Mouse (Mus musculus): ENCODE measurements at regions not wholly inside any gene's neighbourhood (a gene's known extent, or its start where the extent isn't known, plus 50 kb on each side); places are given as distances from the start of the nearest gene placed in this dataset.

DNA sequence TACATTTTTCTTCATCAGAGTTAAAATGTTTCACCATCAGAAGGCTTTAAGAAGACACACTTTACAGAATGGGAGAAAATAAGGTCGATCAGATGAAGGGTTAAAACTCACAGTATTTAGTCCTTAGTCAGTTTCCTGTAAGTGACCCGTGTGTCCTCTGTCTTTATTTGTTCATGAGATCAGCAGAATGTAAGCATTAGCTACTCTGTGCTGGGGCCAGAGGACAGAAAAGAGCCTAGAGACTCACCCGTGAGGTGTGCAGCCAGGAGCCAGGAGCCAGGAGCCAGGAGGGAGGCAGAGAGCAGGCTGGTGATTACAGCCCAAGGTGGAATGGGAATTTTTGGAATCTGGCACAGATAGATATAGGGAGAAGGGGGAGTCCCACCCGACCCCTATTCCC is 180.0 kb upstream of the Msx2 start:
- 46% methylated on average over 4 of the region's 4 CpGs for WGBS
- Histone ChIP-seq H3K27me3 (ENCODE audit: control insufficient read depth, insufficient read depth, low read length) (no peaks in the 10 kb centered on the region), H3K36me3 (ENCODE audit: control insufficient read depth, insufficient read depth, low read length) (no peaks in the 10 kb centered on the region), H3K4me1 (ENCODE audit: control insufficient read depth, insufficient read depth, low read length) (no peaks in the 10 kb centered on the region), H3K9me3 (ENCODE audit: control insufficient read depth, low read length) (no peaks in the 10 kb centered on the region), H3K9ac (ENCODE audit: low read depth, low read length, severe bottlenecking) (no peak overlapping the region), H3K4me3 (replicated peaks; ENCODE audit: low read length) (no peak overlapping the region), H3K27ac (replicated peaks; ENCODE audit: low read depth, low read length) (no peak overlapping the region), H3K4me2 (replicated peaks; ENCODE audit: low read depth, low read length, severe bottlenecking) (no peak overlapping the region)
- DNase-seq (ENCODE audit: low spot score) (no peak), ATAC-seq (ENCODE audit: low FRiP score, low read depth) (no peak)
- no peak for TF ChIP-seq POLR2A (IDR thresholded peaks at IDR 0.05; ENCODE audit: borderline replicate concordance, extremely low read depth, insufficient read depth, insufficient read length)

DNA sequence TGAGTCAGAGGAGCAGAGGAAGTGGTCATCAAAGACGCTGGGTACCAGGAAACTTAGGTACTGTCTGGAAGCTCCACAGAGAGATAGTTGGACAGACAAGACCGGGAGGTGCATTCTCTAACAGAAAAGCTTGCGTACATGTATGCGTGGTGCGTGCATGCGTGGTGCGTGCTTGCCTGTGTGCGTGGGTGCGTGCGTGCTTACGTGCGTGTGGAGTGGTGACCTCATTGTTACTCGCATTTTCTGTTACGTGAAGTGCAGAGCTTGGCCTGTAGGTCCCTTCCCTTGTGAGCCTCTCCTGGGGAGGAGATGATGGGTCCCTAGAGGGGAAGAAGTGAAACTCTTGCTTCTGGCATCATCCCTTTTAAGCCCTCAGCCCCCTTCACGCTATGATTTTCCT is 175.5 kb upstream of the Msx2 start:
- H3K4me2 ChIP-seq (replicated peaks; ENCODE audit: low read depth, low read length, severe bottlenecking), result no peak overlapping the region
- H3K4me1 ChIP-seq (ENCODE audit: control insufficient read depth, insufficient read depth, low read length), result no peaks in the 10 kb centered on the region
- H3K4me3 ChIP-seq (replicated peaks; ENCODE audit: low read length), result no peak overlapping the region
- H3K36me3 ChIP-seq (ENCODE audit: control insufficient read depth, insufficient read depth, low read length), result no peaks in the 10 kb centered on the region
- no peaks in the 10 kb centered on the region for H3K27me3 ChIP-seq (ENCODE audit: control insufficient read depth, insufficient read depth, low read length)
- no peaks in the 10 kb centered on the region for H3K9me3 ChIP-seq (ENCODE audit: control insufficient read depth, low read length)
- no peak overlapping the region for H3K9ac ChIP-seq (ENCODE audit: low read depth, low read length, severe bottlenecking)
- no peak for DNase-seq (ENCODE audit: low spot score)
- 91% methylated on average over 15 of the region's 15 CpGs for WGBS
- H3K27ac ChIP-seq (replicated peaks; ENCODE audit: low read depth, low read length), result no peak overlapping the region
- ATAC-seq (ENCODE audit: low FRiP score, low read depth), result no peak
- no peak for TF ChIP-seq POLR2A (IDR thresholded peaks at IDR 0.05; ENCODE audit: borderline replicate concordance, extremely low read depth, insufficient read depth, insufficient read length)

GRCm38 (mm10) chr13:53642557-53642956 is 169.7 kb upstream of the Msx2 start:
- Histone ChIP-seq H3K4me3 (replicated peaks; ENCODE audit: low read length) (no peak overlapping the region), H3K27me3 (ENCODE audit: control insufficient read depth, insufficient read depth, low read length) (no peaks in the 10 kb centered on the region), H3K4me2 (replicated peaks; ENCODE audit: low read depth, low read length, severe bottlenecking) (no peak overlapping the region), H3K36me3 (ENCODE audit: control insufficient read depth, insufficient read depth, low read length) (no peaks in the 10 kb centered on the region), H3K9me3 (ENCODE audit: control insufficient read depth, low read length) (no peaks in the 10 kb centered on the region), H3K4me1 (ENCODE audit: control insufficient read depth, insufficient read depth, low read length) (no peaks in the 10 kb centered on the region), H3K9ac (ENCODE audit: low read depth, low read length, severe bottlenecking) (no peak overlapping the region), H3K27ac (replicated peaks; ENCODE audit: low read depth, low read length) (no peak overlapping the region)
- WGBS, result 59% methylated on average over 5 of the region's 5 CpGs
- ATAC-seq (ENCODE audit: low FRiP score, low read depth), result no peak
- no peak for TF ChIP-seq POLR2A (IDR thresholded peaks at IDR 0.05; ENCODE audit: borderline replicate concordance, extremely low read depth, insufficient read depth, insufficient read length)
- DNase-seq (ENCODE audit: low spot score), result no peak

GRCm38 (mm10) chr13:53639584-53639983 is 166.7 kb upstream of the Msx2 start:
- WGBS, result 84% methylated on average over 5 of the region's 5 CpGs
- no peaks in the 10 kb centered on the region for H3K9me3 ChIP-seq (ENCODE audit: control insufficient read depth, low read length)
- no peak overlapping the region for H3K9ac ChIP-seq (ENCODE audit: low read depth, low read length, severe bottlenecking)
- no peak overlapping the region for H3K27ac ChIP-seq (replicated peaks; ENCODE audit: low read depth, low read length)
- TF ChIP-seq POLR2A (IDR thresholded peaks at IDR 0.05; ENCODE audit: borderline replicate concordance, extremely low read depth, insufficient read depth, insufficient read length), result no peak
- ATAC-seq (ENCODE audit: low FRiP score, low read depth) (no peak), DNase-seq (ENCODE audit: low spot score) (no peak)
- H3K27me3 ChIP-seq (ENCODE audit: control insufficient read depth, insufficient read depth, low read length), result no peaks in the 10 kb centered on the region
- H3K36me3 ChIP-seq (ENCODE audit: control insufficient read depth, insufficient read depth, low read length), result no peaks in the 10 kb centered on the region
- H3K4me3 ChIP-seq (replicated peaks; ENCODE audit: low read length), result no peak overlapping the region
- H3K4me1 ChIP-seq (ENCODE audit: control insufficient read depth, insufficient read depth, low read length), result no peaks in the 10 kb centered on the region
- no peak overlapping the region for H3K4me2 ChIP-seq (replicated peaks; ENCODE audit: low read depth, low read length, severe bottlenecking)

- TF ChIP-seq POLR2A (IDR thresholded peaks at IDR 0.05; ENCODE audit: borderline replicate concordance, extremely low read depth, insufficient read depth, insufficient read length), result no peak
- H3K27ac ChIP-seq (replicated peaks; ENCODE audit: low read depth, low read length), result no peak overlapping the region
- WGBS, result 85% methylated on average over 10 of the region's 10 CpGs
- H3K4me1 ChIP-seq (ENCODE audit: control insufficient read depth, insufficient read depth, low read length), result no peaks in the 10 kb centered on the region
- no peak overlapping the region for H3K9ac ChIP-seq (ENCODE audit: low read depth, low read length, severe bottlenecking)
- H3K4me3 ChIP-seq (replicated peaks; ENCODE audit: low read length), result no peak overlapping the region
- no peaks in the 10 kb centered on the region for H3K9me3 ChIP-seq (ENCODE audit: control insufficient read depth, low read length)
- ATAC-seq (ENCODE audit: low FRiP score, low read depth) (no peak), DNase-seq (ENCODE audit: low spot score) (no peak)
- no peak overlapping the region for H3K4me2 ChIP-seq (replicated peaks; ENCODE audit: low read depth, low read length, severe bottlenecking)
- H3K27me3 ChIP-seq (ENCODE audit: control insufficient read depth, insufficient read depth, low read length), result no peaks in the 10 kb centered on the region
- H3K36me3 ChIP-seq (ENCODE audit: control insufficient read depth, insufficient read depth, low read length), result no peaks in the 10 kb centered on the region
Observed at GRCm38 (mm10) chr13:53639115-53639514, 166.2 kb upstream of the Msx2 start.

- H3K36me3 ChIP-seq (ENCODE audit: control insufficient read depth, insufficient read depth, low read length), result no peaks in the 10 kb centered on the region
- no peak overlapping the region for H3K4me3 ChIP-seq (replicated peaks; ENCODE audit: low read length)
- no peak overlapping the region for H3K27ac ChIP-seq (replicated peaks; ENCODE audit: low read depth, low read length)
- H3K4me1 ChIP-seq (ENCODE audit: control insufficient read depth, insufficient read depth, low read length), result no peaks in the 10 kb centered on the region
- WGBS, result 73% methylated on average over 5 of the region's 5 CpGs
- DNase-seq (ENCODE audit: low spot score), result no peak
- ATAC-seq (ENCODE audit: low FRiP score, low read depth), result no peak
- no peaks in the 10 kb centered on the region for H3K9me3 ChIP-seq (ENCODE audit: control insufficient read depth, low read length)
- no peak for TF ChIP-seq POLR2A (IDR thresholded peaks at IDR 0.05; ENCODE audit: borderline replicate concordance, extremely low read depth, insufficient read depth, insufficient read length)
- no peak overlapping the region for H3K9ac ChIP-seq (ENCODE audit: low read depth, low read length, severe bottlenecking)
- no peaks in the 10 kb centered on the region for H3K27me3 ChIP-seq (ENCODE audit: control insufficient read depth, insufficient read depth, low read length)
- no peak overlapping the region for H3K4me2 ChIP-seq (replicated peaks; ENCODE audit: low read depth, low read length, severe bottlenecking)
Observed at GRCm38 (mm10) chr13:53636011-53636410, 163.1 kb upstream of the Msx2 start.
